Mouse (Mus musculus) midbrain, embryonic 15.5 days (tissue): ENCODE measurements around the gene Ccn1. TPM values are rescaled to one million over a fixed set of nuclear protein-coding genes. Genes with fewer than 3 reads are reported as not detected.

ENCODE experiments used
- ATAC-seq: fragments of 200-750 bp; cut with Nextera tagmentation; replicated peaks from 2 replicates; pipeline ENCODE4 v1.8.0; 2017; ENCODE audit warnings: moderate TSS enrichment
- H3K27ac ChIP-seq: fragments of 300-500 bp; sonication (generic); 2 replicates; pipeline ENCODE4 v1.5.1; 2015; ENCODE audit warnings: mild to moderate bottlenecking, inconsistent platforms
- H3K27me3 ChIP-seq: fragments of 300-500 bp; sonication (generic); replicated peaks from 2 replicates; pipeline ENCODE4 v1.6.1; 2015; ENCODE audit warnings: inconsistent platforms
- H3K36me3 ChIP-seq: fragments of 300-500 bp; sonication (generic); replicated peaks from 2 replicates; pipeline ENCODE4 v1.6.1; 2015; ENCODE audit warnings: inconsistent platforms
- H3K4me1 ChIP-seq: fragments of 300-500 bp; sonication (generic); 2 replicates; pipeline ENCODE4 v1.6.1; 2015; ENCODE audit warnings: inconsistent platforms
- H3K4me2 ChIP-seq: fragments of 300-500 bp; sonication (generic); 2 replicates; pipeline ENCODE4 v1.6.1; 2015; ENCODE audit warnings: inconsistent platforms, mild to moderate bottlenecking, moderate library complexity
- H3K4me3 ChIP-seq: fragments of 300-500 bp; sonication (generic); 2 replicates; pipeline ENCODE4 v1.5.1; 2015; ENCODE audit warnings: mild to moderate bottlenecking, inconsistent platforms
- H3K9ac ChIP-seq: fragments of 300-500 bp; sonication (generic); 2 replicates; pipeline ENCODE4 v1.6.1; 2015; ENCODE audit warnings: mild to moderate bottlenecking, inconsistent platforms
- H3K9me3 ChIP-seq: fragments of 300-500 bp; sonication (generic); 2 replicates; pipeline ENCODE4 v1.6.1; 2016; ENCODE audit warnings: inconsistent platforms
- WGBS: fragments of 180-500 bp; shearing (Covaris S2); methylation state at CpG from one replicate; pipeline ENCODE4 v1.1.7; 2015; ENCODE audit warnings: mixed read lengths; 5-methylcytosine and 5-hydroxymethylcytosine counted together
- polyA plus RNA-seq: library from polyadenylated mRNA; unstranded; fragments of >200 nt; fragmentation: Nextera tagmentation; extraction: Ambion mirVana; gene quantifications from 2 replicates; pipeline ENCODE4 v1.2.1, GENCODE M21; 2015

The Ccn1 gene
- 8.3 and 9.1 TPM in 2 replicates for polyA plus RNA-seq

GRCm38 (mm10) chr3:145649852-145650202, at the start of gene Ccn1:
Ccn1 (minus strand) TSS chr3:145649981.
- Histone ChIP-seq H3K9me3 (no peaks in the 10 kb centered on the region), H3K9ac (peak within 1 kb of the TSS; percentile 43; the same call in 1 of the 2 replicates), H3K4me3 (peak within 1 kb of the TSS; percentile 52), H3K4me2 (peak within 1 kb of the TSS; percentile 90), H3K4me1 (peaks cover 48% of the 10 kb centered on the region), H3K27ac (peak within 1 kb of the TSS; percentile 21; the same call in 1 of the 2 replicates), H3K27me3 (peaks cover 28% of the 10 kb centered on the region), H3K36me3 (no peaks in the 10 kb centered on the region)
- under 1% methylated on average over 29 of the region's 29 CpGs for WGBS
- peak; percentile 70 for ATAC-seq

GRCm38 (mm10) chr3:145693361-145693760, 43.6 kb upstream of the Ccn1 start:
- Histone ChIP-seq H3K9me3 (no peaks in the 10 kb centered on the region), H3K27me3 (no peaks in the 10 kb centered on the region), H3K4me3 (no peak overlapping the region), H3K4me2 (no peak overlapping the region), H3K4me1 (no peaks in the 10 kb centered on the region), H3K27ac (no peak overlapping the region), H3K9ac (no peak overlapping the region), H3K36me3 (no peaks in the 10 kb centered on the region)
- no peak for ATAC-seq
- 85% methylated on average over 2 of the region's 2 CpGs for WGBS

GRCm38 (mm10) chr3:145692037-145692436, 42.3 kb upstream of the Ccn1 start:
- WGBS: 87% methylated on average over 9 of the region's 9 CpGs
- no peak overlapping the region for H3K27ac ChIP-seq
- H3K4me3 ChIP-seq: no peak overlapping the region
- H3K36me3 ChIP-seq: no peaks in the 10 kb centered on the region
- H3K27me3 ChIP-seq: no peaks in the 10 kb centered on the region
- ATAC-seq: no peak
- H3K4me1 ChIP-seq: no peaks in the 10 kb centered on the region
- no peak overlapping the region for H3K4me2 ChIP-seq
- H3K9ac ChIP-seq: no peak overlapping the region
- no peaks in the 10 kb centered on the region for H3K9me3 ChIP-seq

GRCm38 (mm10) chr3:145691415-145691814, 41.6 kb upstream of the Ccn1 start:
- 66% methylated on average over 7 of the region's 7 CpGs for WGBS
- no peak for ATAC-seq
- Histone ChIP-seq H3K9me3 (no peaks in the 10 kb centered on the region), H3K4me3 (no peak overlapping the region), H3K4me2 (no peak overlapping the region), H3K4me1 (no peaks in the 10 kb centered on the region), H3K27ac (no peak overlapping the region), H3K27me3 (no peaks in the 10 kb centered on the region), H3K36me3 (no peaks in the 10 kb centered on the region), H3K9ac (no peak overlapping the region)

- no peak for ATAC-seq
- H3K4me3 ChIP-seq: no peak overlapping the region
- H3K4me2 ChIP-seq: no peak overlapping the region
- H3K4me1 ChIP-seq: no peaks in the 10 kb centered on the region
- no peak overlapping the region for H3K27ac ChIP-seq
- H3K9me3 ChIP-seq: no peaks in the 10 kb centered on the region
- 88% methylated on average over 9 of the region's 9 CpGs for WGBS
- no peaks in the 10 kb centered on the region for H3K27me3 ChIP-seq
- H3K9ac ChIP-seq: no peak overlapping the region
- H3K36me3 ChIP-seq: no peaks in the 10 kb centered on the region
These were observed 39.5 kb upstream of the Ccn1 start for GRCm38 (mm10) chr3:145689271-145689670.

- Histone ChIP-seq H3K4me3 (no peak overlapping the region), H3K36me3 (no peaks in the 10 kb centered on the region), H3K4me1 (no peaks in the 10 kb centered on the region), H3K27me3 (no peaks in the 10 kb centered on the region), H3K27ac (no peak overlapping the region), H3K9ac (no peak overlapping the region), H3K4me2 (no peak overlapping the region), H3K9me3 (no peaks in the 10 kb centered on the region)
- no peak for ATAC-seq
- WGBS: 67% methylated on average over 5 of the region's 5 CpGs
These were observed 38.1 kb upstream of the Ccn1 start for GRCm38 (mm10) chr3:145687836-145688235.

DNA sequence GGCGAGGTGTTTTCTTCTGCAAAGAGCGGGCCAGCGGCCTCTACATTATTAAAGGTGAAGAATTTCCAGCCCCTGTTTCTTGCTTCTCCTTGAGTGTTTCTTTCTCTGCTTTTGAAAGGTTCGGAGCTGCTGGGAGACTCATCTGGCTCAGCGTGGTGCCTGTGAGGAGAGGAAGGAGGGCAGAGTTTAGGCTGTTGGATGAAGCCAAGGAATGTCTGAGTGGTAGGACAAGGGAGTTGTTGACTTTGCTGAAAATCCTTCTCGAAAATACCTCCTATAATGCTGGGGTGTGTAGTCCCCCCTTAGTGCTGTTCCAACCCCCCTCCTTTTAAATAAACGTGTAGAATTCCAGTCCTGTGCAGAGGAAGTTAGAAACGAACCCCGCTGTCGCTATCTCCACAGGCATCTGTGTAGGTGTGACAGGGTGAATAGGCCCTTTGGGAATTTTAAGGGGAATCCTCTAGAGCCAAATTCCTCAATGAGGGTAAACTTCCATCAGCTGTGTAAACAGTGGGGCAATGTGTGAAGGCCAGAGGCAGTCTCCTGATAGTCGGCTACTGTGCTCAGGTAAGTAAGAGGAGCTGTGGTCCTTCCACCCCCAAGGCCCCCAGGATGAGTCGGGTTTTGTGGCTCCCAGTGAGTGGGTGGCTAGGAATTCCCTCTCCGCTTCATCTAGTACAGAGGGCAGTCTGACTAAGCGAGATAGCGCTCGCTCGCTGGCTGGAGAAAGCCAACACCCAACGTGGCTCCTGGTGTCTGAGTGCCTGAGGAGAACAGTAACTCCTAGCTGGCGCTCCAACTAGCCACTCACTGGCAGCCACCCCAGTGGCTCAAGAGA, 35.0 kb upstream of the Ccn1 start:
- no peaks in the 10 kb centered on the region for H3K36me3 ChIP-seq
- H3K4me1 ChIP-seq: no peaks in the 10 kb centered on the region
- H3K9me3 ChIP-seq: no peaks in the 10 kb centered on the region
- H3K9ac ChIP-seq: no peak overlapping the region
- H3K27ac ChIP-seq: no peak overlapping the region
- no peak overlapping the region for H3K4me3 ChIP-seq
- 60% methylated on average over 19 of the region's 19 CpGs for WGBS
- ATAC-seq: no peak
- no peak overlapping the region for H3K4me2 ChIP-seq
- H3K27me3 ChIP-seq: no peaks in the 10 kb centered on the region

DNA sequence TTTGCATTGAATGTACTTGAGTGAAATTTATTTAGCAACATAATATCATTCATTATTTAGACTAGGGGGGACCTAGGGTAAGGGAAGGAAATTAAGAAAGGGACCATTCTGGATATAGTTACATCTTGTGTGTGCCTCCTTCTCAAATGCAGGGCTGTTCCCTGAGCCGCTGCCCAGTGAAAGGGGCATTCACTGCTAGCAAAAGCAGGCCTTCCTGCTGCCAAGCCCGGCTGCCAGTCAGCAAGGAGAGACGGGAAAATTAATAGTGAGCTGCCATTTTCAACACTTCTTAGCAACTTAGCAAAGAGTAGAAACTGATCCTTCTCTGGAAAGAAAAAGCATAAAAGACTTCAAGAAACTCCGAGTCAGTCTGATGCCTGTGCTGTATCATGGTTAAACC, 34.4 kb upstream of the Ccn1 start:
- H3K9ac ChIP-seq: no peak overlapping the region
- no peak overlapping the region for H3K4me2 ChIP-seq
- H3K9me3 ChIP-seq: no peaks in the 10 kb centered on the region
- no peak for ATAC-seq
- no peaks in the 10 kb centered on the region for H3K27me3 ChIP-seq
- no peak overlapping the region for H3K4me3 ChIP-seq
- no peaks in the 10 kb centered on the region for H3K36me3 ChIP-seq
- no peak overlapping the region for H3K27ac ChIP-seq
- no peaks in the 10 kb centered on the region for H3K4me1 ChIP-seq
- whole genome bisulfite sequencing: 73% methylated on average over 4 of the region's 4 CpGs

GRCm38 (mm10) chr3:145681348-145681935, 31.7 kb upstream of the Ccn1 start:
- H3K36me3 ChIP-seq: no peaks in the 10 kb centered on the region
- no peak overlapping the region for H3K4me2 ChIP-seq
- 67% methylated on average over 10 of the region's 10 CpGs for WGBS
- no peak overlapping the region for H3K4me3 ChIP-seq
- no peaks in the 10 kb centered on the region for H3K4me1 ChIP-seq
- no peaks in the 10 kb centered on the region for H3K9me3 ChIP-seq
- H3K9ac ChIP-seq: no peak overlapping the region
- ATAC-seq: peak; percentile 66; the same call in 1 of the 2 replicates
- no peaks in the 10 kb centered on the region for H3K27me3 ChIP-seq
- H3K27ac ChIP-seq: peak overlapping the region; percentile 0; the same call in 1 of the 2 replicates

DNA sequence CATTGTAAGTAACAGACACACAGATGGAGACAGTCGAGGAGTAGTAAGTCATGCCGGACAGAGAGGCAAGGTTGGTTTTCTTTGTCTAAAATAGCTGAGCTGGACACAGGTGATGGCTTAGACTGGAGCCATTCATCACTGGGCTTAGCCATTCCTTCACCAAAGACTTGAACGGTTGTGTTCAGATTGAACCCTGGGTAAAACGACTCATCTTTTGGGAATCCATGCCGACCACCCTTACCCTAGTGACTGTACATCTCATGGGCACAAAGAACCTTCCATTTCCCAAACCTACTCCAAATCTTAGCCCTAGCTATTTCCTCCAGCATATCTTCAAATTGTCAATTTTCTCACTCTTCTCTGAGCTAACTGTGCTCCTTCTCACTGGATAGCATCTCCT, 30.9 kb upstream of the Ccn1 start:
- Histone ChIP-seq H3K9ac (no peak overlapping the region), H3K4me3 (no peak overlapping the region), H3K4me2 (no peak overlapping the region), H3K36me3 (no peaks in the 10 kb centered on the region), H3K27ac (no peak overlapping the region), H3K9me3 (no peaks in the 10 kb centered on the region), H3K4me1 (no peaks in the 10 kb centered on the region), H3K27me3 (no peaks in the 10 kb centered on the region)
- ATAC-seq: no peak
- WGBS: 96% methylated on average over 5 of the region's 5 CpGs

DNA sequence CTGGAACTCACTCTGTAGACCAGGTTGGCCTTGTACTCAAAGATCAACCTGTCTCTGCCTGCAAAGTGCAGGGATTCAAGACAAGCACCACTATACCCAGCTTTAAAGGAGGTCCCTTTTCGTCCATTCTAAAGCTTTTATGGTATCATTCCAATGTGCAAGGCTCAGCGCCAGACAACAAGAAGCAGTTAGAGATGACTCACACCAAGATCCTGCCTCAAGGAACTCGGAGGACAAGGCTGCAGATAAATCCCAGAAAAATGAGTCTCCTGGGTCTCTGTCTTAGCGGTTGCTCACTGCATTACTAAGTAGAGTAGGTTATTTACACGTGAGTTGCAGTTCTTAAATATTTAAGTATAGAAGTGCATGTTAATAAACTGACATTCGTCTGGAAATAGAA, 26.4 kb upstream of the Ccn1 start:
- Histone ChIP-seq H3K4me2 (no peak overlapping the region), H3K27ac (no peak overlapping the region), H3K36me3 (no peaks in the 10 kb centered on the region), H3K9ac (no peak overlapping the region), H3K4me1 (no peaks in the 10 kb centered on the region), H3K4me3 (no peak overlapping the region), H3K9me3 (no peaks in the 10 kb centered on the region), H3K27me3 (no peaks in the 10 kb centered on the region)
- no peak for ATAC-seq
- 88% methylated on average over 6 of the region's 6 CpGs for WGBS

DNA sequence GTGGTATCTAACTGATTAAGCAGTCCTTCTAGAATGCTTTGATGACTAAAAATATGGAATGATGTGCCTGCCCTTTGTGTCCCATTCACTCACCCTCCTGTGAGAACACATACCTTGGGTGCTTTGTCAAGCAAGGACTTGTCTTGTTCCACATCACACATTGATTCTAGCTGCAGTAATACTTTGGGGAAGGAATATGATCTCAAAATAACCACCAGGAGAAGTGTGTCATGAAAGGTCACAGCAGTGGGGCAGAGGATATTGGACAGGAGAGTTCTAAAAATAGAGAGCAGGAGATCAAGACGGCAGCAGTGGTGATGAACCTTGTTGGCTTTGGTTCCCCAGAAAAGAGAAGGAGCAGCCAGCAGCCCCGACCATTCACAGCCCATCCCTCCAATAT, 25.0 kb upstream of the Ccn1 start:
- Histone ChIP-seq H3K36me3 (no peaks in the 10 kb centered on the region), H3K9me3 (no peaks in the 10 kb centered on the region), H3K4me1 (no peaks in the 10 kb centered on the region), H3K27ac (no peak overlapping the region), H3K4me3 (no peak overlapping the region), H3K4me2 (no peak overlapping the region), H3K9ac (no peak overlapping the region), H3K27me3 (no peaks in the 10 kb centered on the region)
- no peak for ATAC-seq
- WGBS: 76% methylated on average over 2 of the region's 2 CpGs

- Histone ChIP-seq H3K4me1 (no peaks in the 10 kb centered on the region), H3K9me3 (no peaks in the 10 kb centered on the region), H3K4me2 (no peak overlapping the region), H3K9ac (no peak overlapping the region), H3K4me3 (no peak overlapping the region), H3K36me3 (no peaks in the 10 kb centered on the region), H3K27me3 (no peaks in the 10 kb centered on the region), H3K27ac (no peak overlapping the region)
- 93% methylated on average over 4 of the region's 4 CpGs for whole genome bisulfite sequencing
- no peak for ATAC-seq
These were observed 16.6 kb upstream of the Ccn1 start for GRCm38 (mm10) chr3:145666383-145666782.
